Mouse (Mus musculus) layer of hippocampus, adult 8-10 months (tissue): Measurements from ENCODE around the gene Hand2. TPM values are rescaled to one million over a fixed set of nuclear protein-coding genes. Genes with fewer than 3 reads are reported as not detected.

Experiments
- DNase-seq, 2 experiments: peaks; one replicate each; pipeline ENCODE4 v3.0.0; 2022; ENCODE audit warnings: low spot score in 2 of 2
- total RNA-seq, 4 experiments: library from RNA; stranded (reverse); gene quantifications; 2 replicates each; pipeline ENCODE4 v1.2.4; 2022

The Hand2 gene
- total RNA-seq, 4 experiments from 2014 or later, result not detected

DNA sequence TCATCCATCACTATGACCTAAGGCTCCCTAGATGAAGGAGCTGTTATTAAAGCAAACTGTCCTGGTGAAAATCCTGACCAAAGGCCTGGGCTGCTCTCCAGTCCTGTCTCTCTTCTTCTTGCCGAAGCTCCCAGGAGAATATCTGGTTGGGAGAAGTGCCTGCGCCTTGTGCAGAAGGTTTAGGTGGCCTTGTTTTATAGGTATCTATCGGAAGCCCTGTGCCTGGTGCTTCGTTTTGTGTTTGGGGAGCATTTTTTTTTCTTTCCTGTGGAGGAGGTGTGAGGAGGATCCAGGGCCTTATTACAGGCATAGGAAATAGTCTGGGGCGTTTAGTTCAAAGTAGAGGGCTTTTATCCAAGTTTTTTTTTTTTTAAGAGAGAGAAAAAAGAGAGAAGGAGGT, 3.9 kb downstream of the Hand2 start:
- DNase-seq, result no peak

DNA sequence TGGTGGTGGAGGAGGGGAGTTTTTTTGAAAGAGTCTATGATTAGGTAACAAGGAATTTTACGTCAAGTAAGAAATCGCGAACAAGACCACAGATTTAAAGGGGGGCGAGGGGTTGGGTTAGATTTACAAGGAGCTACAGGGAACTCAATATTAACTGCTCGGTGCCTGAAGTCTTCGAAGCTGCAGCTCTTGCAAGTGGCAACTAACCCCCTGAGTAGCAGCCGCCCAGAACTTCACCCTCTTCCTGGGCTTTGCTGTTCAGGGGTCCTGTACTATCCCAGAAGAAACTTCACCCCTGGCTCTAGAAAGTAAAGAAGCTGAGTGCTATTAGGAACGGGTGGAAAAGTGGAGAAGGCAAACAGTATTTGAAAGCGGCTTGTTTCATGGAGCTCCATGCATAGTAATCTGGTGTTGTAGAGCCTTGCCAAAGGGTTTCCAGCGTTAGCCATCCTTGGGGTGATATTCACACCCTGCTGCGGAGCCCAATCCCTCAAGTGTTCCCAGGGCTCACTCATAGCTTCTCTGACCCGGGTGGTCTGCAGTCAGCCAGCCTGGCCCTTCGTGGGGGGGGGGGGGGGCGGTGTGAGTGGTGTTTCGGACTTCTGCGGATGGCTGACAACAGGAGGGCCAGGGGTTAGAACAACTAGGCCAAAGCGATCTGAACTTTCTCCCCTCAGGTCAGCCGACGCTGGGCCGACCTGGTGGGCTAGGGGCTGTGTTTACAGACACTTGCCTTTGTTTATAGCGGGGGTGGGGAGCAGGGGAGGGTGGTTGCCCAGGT, 4.5 kb downstream of the Hand2 start:
- DNase-seq, result no peak

DNA sequence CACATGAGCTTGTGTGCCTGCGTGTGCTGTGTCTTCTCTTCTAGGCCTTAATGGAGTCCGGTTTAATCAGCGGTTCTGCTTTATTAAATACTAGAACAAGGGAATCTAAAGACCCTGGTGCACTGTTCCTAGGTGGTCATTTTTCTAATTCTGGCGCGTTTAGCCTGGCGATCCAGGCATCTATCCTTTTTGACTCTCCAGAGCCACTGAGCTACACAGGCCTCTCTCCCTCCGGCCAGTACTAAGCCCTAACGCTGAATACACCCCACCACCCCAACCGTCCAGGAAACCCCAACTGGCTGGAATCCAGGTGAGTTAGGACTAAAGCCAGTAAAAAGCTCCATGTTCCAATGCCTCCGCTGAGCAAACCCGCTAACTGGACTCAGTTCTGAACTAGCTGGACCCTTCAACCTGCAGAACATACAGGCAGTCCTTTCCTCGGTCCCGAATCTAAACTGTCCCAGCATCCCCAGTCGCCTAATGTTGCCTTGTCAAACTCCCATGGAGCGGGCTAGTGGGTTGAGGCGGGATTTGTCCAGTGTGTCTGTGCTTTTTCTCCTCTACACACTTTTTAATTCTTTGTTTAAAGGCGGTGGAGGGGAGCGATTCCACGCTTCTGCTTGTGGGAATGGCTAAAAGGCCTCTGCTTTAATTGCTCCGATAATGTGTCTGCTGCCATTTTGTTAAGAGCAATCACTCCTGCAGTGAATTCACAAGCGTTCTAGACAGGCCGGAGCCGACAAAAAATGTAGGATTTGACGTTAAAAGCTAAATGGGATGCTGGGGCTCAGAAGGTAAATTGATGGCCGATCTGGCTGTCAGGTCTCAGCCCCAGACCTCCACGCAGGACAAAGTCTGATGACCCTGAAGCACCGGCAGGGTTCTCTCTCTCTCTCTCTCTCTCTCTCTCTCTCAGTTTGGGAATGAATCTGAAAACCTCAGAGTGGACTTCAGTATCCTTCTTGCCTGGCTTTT, 5.6 kb downstream of the Hand2 start:
- no peak for DNase-seq

DNA sequence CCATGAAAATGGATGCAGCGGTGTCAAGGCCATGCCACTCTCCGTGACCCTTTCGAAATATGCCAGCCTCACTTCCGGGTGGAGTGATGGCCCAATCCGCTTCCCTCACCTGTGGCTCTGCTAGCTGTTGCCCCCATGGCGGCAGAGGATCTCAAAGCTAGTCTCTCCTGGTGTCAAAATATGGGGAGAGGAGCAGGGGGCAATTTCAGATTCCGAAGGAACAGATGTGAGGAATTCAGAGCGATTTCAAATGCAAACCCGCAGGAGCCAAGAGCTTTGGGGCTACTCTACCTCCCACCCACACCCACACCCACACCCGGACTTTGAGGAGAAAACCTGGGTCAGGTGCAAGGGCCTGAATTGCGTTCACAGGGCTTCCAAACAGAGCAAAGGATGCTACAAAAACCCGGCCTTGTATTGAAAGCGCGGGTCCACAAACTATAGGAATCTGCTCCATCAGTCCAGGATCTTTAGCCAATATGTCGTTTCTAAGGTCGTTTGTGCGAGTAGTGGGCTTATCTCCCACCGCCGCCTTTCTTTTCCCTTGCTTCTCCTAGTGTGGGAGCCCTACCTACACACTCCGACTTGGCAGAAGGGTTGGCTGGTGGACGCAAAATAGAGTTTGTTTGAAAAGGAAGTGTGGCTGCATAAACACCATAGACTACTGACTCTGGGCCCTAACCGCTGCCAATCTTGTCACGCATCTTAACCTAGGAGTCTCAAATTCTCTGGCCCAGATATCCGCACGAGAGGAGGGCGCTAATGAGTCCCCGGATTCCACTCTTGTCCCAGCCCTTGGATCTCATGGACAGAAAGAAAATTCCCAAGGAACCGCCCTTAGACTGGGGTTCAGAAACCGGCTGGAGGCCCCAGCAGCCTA, 6.7 kb downstream of the Hand2 start:
- no peak for DNase-seq

DNA sequence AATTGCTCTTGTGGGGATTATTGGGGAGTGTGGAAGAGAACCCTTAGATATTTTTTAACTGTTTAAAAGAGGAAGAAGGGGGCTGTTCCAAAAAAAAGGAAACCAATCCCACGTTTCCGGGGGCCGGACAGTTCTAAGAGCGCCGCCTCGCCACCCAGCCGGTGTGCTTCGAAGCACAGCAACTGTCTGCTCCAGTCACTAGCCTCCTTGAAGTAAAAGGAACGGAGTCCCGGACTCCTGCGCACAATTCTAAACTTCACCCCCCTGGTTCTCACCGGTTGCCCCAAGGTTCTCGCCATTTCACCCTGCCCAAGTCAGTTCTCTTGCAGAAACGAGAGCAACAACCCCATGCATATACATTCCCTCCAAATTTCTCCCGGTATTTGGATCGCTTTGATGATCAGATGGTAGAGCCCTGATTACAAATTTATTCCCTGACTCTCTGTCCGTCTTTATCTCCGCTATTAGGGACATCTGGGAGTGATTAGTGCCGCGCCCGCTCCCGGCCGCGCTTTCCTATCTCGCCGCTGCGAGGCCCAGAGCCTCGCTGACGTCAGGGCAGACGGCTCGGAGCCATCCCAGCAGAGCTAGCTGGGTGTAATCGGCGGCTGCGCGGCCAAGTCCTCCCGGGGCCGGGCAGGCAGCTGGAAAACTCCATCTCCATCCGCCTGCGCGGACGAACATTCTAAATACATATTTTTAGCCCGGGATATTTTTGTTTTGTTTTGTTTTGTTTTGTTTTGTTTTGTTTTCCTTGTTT, 7.6 kb downstream of the Hand2 start:
- no peak for DNase-seq

DNA sequence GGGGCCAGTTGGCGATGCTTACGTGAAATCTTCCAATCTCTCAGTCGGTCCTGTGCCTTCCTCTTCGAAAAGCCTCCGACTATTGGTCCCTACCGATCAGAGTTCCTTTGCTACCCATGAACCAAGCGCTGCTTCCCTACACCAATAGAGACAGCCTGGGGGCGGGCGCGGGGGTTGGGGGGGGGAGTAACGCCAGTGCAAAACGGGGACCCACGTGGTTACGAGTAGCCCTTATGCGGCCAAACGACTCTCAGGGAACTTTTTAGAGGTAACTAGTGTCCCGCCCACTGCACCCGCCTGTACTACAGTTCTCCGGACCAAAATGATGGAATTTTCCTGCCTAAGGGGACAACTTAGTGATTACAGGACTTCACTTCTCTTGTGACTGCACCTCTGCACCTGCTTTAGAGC, 8.2 kb downstream of the Hand2 start:
- DNase-seq, result no peak

DNA sequence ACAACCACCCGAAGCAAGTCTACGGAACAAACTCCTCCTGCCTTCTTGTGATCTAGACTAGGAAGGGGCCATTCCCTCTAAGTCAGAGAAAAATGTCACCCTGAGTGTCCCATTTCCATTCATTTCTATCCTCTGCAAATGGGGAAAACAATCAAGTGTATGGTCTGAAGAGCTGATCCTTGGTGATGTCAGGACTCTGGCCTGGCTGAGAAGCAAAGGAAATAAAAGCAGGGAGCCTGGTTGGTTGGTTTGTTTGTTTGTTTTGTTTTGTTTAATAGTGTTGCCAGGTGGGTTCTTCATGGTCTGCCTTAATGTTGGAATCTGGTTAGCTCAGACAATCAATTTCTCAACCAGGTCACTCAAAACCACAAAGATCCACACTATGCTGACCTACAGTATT, 9.3 kb downstream of the Hand2 start:
- DNase-seq, result no peak

DNA sequence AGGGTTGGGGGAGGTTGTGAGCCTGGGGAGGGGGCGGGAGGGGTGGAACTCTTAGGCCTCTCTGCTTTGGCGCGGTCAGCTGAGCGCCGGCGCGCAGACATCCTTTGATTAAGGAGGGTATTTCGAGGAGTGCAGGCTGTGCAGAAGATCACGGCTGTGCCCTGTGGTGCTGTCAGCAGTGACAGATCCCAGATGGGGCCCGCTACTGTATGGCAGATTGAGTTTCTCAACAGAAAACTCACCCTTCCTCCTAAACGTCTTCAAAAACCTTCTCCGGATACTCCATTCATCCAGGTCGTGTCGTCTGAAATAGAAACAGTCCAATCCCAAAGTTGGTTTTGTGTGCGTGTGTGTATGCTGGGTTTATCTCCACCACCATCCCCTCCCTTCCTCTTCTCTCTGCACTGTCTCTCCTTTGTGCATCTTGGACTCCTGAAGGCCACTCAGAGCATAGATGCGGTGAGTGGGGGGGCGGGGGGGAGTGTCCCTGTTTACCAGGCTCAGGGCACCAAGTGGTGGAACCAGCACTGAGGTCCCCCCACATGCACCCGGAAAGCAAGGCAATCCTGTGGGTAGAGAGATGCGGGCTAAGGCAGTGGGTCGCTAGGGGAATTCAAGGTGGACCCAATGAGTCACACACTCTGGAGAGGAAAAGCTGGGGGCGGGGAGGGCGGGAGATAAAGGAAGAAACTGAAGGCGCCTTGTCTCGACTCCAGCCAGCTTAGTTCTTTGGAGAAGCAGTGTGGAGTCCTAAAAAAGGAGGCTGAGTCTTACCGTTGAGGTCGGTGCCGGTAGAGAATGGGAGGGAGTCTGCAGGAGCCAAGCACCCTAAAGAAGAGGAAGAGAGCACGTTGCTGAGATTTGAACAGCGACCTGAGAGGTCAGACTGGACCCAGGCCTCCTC, 11.2 kb downstream of the Hand2 start:
- DNase-seq, result no peak

DNA sequence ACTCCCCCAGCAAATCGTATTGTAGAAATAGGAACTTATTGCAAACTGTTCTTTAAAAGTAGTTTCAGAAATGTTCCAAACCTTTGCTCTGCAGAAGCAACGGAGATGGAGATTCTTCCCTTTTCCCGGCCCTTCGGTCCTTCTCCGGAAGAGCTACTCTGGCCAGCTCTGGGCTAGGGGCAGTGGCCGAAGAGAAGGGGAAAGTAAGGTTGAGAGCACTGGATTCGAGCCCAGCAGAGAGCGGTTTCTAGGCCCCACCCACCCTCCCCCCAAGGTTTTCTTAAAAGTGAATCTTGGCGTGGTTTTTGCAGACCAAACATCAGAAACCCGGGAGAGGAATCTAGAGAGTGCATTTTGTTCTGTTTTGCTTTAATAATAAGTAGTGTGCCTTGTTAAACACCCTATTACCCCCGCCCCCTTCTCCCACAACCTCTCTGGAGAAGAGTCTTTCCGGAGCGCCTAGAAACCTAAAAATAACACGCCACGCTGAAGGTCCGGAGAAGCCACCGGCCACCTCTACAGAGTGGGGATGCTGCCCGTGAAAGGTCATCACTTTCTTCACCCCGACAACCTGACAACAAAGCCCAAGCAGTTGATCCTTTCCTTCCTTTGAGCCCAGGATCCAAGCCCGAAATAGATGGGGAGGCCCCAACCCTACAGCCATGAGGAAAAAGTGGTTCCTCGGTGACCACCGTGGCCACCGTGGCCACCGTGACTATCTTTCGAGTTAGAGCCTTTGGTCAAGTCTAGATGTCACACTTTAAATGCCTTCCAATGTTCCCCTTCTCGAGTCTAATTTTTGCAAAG, 12.1 kb downstream of the Hand2 start:
- DNase-seq, result no peak

DNA sequence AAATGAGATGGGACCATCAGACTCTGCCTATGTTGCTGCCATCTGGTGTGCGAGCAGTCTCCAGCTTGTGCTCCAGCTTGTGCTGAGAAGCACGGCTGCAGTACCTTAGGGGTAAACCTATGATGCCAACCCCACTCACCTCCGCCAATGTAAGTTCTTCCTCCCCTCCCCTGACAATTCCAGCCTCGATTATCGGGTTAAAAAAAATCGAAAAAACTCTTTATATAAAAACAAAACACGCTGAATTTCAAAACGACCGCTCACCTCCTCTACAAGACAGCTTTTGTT, 12.6 kb downstream of the Hand2 start:
- no peak for DNase-seq

DNA sequence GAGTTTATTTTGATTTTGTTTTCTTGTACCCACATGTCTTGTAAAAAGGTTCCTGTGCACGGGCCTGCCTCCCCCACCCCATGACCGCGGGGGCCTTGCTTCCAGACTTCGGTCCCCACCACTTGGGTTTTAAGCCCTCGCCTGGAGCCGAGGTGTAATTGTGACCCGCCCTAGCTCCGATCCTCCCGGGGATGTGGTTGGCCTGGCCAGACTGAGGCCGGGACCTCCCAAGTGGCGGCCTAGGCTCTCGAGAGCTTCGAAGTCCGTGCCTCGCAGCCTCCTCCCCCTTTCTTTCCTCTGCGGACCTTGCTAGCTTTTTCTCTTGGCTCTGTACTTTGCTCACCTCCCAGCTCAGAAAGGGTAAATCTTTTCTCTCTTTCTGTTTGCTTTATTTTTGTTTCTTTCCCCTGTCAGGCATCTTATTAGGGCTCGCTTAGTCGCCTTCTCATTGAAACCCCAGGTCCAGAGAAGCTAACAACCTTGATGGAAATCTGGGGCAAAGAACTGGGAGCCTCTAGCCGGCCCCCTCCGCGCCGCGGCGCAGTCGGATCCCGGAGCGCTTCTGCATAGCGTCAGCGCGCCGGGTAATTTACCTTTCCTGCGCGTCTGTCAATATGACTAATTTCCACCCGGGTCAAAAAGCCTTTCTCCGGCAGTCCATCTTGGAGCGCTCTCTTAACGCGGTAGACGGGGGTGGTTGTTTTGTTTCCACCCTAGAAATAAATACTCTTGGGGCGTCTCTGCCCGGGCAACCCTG, 13.2 kb downstream of the Hand2 start:
- no peak for DNase-seq

DNA sequence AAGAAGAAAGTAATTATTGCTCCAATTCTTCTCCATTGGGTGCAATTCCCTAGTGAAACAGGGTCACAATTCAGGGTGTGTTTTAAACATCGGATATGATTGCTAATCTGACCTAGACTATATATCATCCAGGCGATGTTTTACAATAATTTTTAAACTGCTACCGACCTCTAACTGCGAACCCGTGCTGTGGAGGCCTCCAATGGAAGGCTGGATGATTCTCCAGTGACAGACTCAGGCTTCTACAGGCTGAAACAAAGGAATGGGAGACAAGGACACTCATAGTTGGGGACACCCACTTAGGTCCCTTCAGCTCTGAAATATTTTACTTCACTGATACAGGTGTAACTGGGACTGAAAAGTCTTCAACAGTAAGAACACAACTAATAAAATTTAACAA, 13.9 kb downstream of the Hand2 start:
- no peak for DNase-seq

DNA sequence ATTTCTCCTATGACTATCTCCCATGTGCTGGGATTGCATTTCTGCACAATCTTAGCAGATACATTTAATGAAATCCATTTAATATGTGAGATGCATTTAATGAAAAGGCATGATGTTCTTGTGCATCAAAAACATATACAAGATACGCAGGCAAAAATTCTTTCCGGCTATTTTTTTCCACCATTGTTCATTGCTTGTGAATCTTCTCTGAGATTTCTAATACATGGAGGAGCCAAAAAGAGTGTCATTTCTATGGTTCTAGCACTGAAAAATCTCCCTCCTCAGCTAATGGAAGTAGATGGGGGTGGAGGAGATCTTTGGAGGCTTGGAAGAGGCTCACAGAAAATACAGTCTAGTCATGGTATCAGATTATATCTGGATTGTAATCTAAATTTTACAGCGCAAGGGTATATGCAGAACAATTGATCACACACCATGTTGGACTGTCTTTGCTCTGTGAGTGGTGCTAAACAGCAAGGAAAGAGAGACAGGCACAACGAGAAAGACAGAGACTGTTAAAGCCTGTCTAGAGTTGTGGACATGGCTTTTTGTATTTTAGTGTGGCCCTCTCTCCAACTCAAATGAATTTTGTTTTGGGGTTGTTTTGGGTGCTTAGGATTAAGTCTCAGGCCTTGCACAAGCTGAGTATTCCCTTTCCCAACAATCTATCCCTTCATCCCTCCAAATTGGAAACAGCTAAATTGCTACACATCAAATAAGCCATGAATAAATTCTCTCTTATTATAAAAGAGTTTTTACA, 16.7 kb downstream of the Hand2 start:
- DNase-seq, result no peak

DNA sequence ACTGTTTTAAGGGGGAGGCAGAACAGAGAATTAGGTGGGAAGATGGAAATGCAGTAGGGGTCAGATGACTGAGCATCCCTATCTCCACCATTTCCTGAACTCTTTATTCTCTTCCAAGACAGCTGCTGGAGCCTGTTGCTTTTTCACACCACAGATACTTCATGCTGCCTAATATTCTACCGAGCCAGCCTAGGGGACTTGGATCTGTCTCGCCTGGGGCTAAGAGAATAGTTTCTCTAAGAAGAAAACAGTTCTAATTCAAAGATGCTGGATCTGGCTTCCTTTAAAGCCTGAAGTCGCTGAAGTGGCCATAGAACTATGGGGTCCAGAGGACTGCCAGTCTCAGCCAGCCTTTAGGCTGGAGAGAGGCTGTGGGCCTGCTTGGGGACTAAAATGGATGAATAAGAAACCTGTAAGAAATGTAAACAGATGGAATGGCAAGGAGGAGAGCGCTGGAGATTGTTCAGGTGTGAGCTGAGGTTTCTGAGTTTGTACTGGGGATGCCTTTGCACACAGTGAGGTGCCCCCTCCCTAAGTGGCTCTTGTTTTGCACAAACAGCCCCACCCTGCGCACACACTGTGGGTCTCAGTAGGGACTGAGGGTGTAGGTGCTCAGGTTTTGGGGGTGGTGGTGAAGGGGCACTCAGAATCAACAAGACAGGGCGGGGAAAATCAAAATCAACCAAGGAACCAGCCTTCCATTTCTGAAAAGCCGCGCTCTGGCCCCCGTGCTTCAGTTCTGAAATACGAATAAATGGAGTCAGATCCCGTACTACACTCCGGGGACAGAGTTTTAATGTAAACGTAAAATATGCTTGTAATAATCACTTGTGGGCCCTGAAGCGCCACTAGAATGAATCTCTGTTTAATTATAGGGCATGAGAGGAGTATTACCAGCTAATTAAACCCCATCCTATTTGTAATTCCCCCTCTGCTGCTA, 19.2 kb downstream of the Hand2 start:
- DNase-seq, result no peak

DNA sequence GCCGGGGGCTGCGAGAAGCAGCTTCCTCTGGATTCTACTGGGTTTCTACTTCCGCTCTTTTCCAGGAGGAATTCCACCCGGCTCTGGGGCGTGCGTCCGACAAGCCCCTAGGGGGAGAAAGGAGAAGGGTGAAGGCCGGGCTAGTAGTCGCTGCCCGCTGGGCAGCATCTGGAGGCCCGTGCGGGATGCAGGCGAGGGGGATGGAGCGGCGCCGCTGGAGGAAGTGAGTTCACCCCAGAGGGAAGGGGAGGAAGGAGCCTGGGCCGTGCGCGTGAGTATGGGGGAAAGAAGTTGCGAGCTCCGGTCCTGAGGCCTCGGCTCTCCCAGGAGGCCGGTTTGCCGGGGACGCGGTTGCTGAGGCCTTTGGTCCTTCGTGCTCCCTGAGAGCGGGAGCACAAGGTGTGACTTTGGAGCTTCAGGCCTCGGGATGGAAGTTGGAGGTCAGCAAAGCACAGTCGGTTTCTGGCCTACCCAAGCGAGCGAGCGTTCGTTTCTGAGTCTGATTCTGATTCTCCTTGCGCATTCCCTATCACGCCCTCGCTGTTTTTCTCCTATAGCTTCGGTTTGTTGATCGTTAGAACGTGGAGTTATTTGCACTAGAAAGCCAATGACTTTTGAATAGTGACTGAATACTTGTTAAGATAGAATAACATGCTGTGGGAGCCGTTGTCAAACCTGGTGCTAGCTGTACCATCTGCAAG, 20.2 kb downstream of the Hand2 start:
- no peak for DNase-seq

DNA sequence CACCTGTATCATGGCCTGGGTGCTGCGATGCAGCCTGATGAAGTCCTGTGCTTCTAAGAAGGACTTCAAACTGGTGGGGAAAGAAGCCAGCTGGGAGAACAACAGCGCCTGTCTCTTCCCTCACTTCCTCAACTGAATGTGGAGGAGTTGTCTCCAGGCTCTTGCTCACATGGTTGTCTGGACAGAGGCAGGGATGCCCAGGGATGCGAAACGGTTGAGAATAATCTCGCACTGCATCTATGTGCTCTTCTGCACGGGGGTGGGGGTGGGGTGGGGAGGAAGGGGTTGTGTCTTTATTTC, 20.7 kb downstream of the Hand2 start:
- no peak for DNase-seq
